Mouse (Mus musculus): ENCODE measurements around the gene Mgat4b. TPM values are rescaled to one million over a fixed set of nuclear protein-coding genes. Genes with fewer than 3 reads are reported as not detected.

Mgat4b gene
- total RNA-seq, 2 experiments from 2014 or later, result 159 to 178 TPM

- DNase-seq (ENCODE audit: low spot score in 2 of 2), result no peak
Observed at GRCm38 (mm10) chr11:50280053-50280452, 69.4 kb downstream of the Mgat4b start.

Small RNAs within 50 kb of the gene (microRNA-seq; reads per million reads assigned to microRNA genes)
- gene Mir6919, result not detected

Other genes starting within 250 kb of the Mgat4b start
- 10 to 100 TPM; 73.5 to 82.1 TPM for gene Rnf130, start 185.5 kb upstream of the Mgat4b start, total RNA-seq (2021)
- 100 to 1,000 TPM; 108 to 120 TPM for gene Tbc1d9b, start 79.5 kb upstream of the Mgat4b start, total RNA-seq (2021)
- gene Mrnip, start 36.4 kb upstream of the Mgat4b start, total RNA-seq (2021), result 10 to 100 TPM; 24.8 to 26.2 TPM
- 100 to 1,000 TPM; 502 to 551 TPM for gene Sqstm1, start 63 bp upstream of the Mgat4b start, total RNA-seq (2021)
- 1 to 10 TPM; 4.4 to 6.0 TPM for gene Ltc4s, start 27.7 kb downstream of the Mgat4b start, total RNA-seq (2021)
- gene Maml1, start 81.4 kb downstream of the Mgat4b start, total RNA-seq (2021), result 10 to 100 TPM; 34.4 to 36.7 TPM
- 100 to 1,000 TPM; 444 to 454 TPM for gene Canx, start 114.8 kb downstream of the Mgat4b start, total RNA-seq (2021)
- gene Cby3, start 143.6 kb downstream of the Mgat4b start, total RNA-seq (2021), result not detected
- 100 to 1,000 TPM; 380 to 474 TPM for gene Hnrnph1, start 166.1 kb downstream of the Mgat4b start, total RNA-seq (2021)
- gene Rufy1, start 220.2 kb downstream of the Mgat4b start, total RNA-seq (2021), result 10 to 100 TPM; 32.8 to 34.2 TPM

Data from adrenal gland, postnatal 4 days (tissue).